Comparison of ENCODE assay signal across 10 mouse cellular contexts in genomic region chr7:142538291-142538690, GRCm38 (mm10). TPM values are rescaled to one million over a fixed set of nuclear protein-coding genes. Genes with fewer than 3 reads are reported as not detected.
A peak's percentile ranks its signal among the peaks of the same experiment; 100 is the strongest.
DNase-seq lines count a peak whose midpoint lies in the region; ATAC-seq and TF ChIP-seq lines count a peak whose summit lies in the region.
"Had no signal": no experiment of that assay in that cellular context is flagged by ENCODE, and none has a peak within 500 bp of the region (broad histone marks: within the 10 kb centered on the region; RNA-seq: fewer than 3 reads in every experiment).

No protein-coding gene starts in this region.

- intact Hi-C loops in heart, postnatal 10 days (cut with DNase I) = loop anchor here (1.0 to 2.0 kb wide), 2 partner anchors 41 to 134 kb away; no protein-coding TSS in a partner anchor

- peak overlapping the region; percentile 28; the same call in 1 of the 2 replicates for H3K9ac ChIP-seq in heart, embryonic 15.5 days
- peak overlapping the region; percentile 24 for H3K9ac ChIP-seq in embryonic facial prominence, embryonic 15.5 days
- 0 out of 2 replicates have a peak overlapping the region, but pooled peaks have one; percentile 7 for H3K9ac ChIP-seq in intestine, postnatal 0 days (ENCODE audit: low read depth, low read length)

- no peaks in the 10 kb centered on the region for H3K9me3 ChIP-seq in heart, embryonic 15.5 days (replicated peaks)
- no peaks in the 10 kb centered on the region for H3K9me3 ChIP-seq in embryonic facial prominence, embryonic 15.5 days (replicated peaks)
- no peaks in the 10 kb centered on the region for H3K9me3 ChIP-seq in intestine, postnatal 0 days (ENCODE audit: control insufficient read depth)

- no peaks in the 10 kb centered on the region for H3K27me3 ChIP-seq in heart, embryonic 15.5 days
- H3K27me3 ChIP-seq in embryonic facial prominence, embryonic 15.5 days = no peaks in the 10 kb centered on the region
- no peaks in the 10 kb centered on the region for H3K27me3 ChIP-seq in intestine, postnatal 0 days (replicated peaks; ENCODE audit: control insufficient read depth, insufficient read depth, low read length)

- 0 out of 2 replicates have a peak overlapping the region, but pooled peaks have one; percentile 5 for H3K4me2 ChIP-seq in heart, embryonic 15.5 days
- H3K4me2 ChIP-seq in embryonic facial prominence, embryonic 15.5 days (replicated peaks) = no peak overlapping the region
- no peak overlapping the region for H3K4me2 ChIP-seq in intestine, postnatal 0 days (replicated peaks; ENCODE audit: low read depth)

- TF ChIP-seq CTCF in intestine, postnatal 0 days (IDR thresholded peaks at IDR 0.05; ENCODE audit: low read depth) = no peak

- WGBS in heart, embryonic 15.5 days = 36% methylated on average over 4 of the region's 4 CpGs
- 16% methylated on average over 4 of the region's 4 CpGs for WGBS in embryonic facial prominence, embryonic 15.5 days
- WGBS in intestine, postnatal 0 days = 53% methylated on average over 4 of the region's 4 CpGs

- no peak overlapping the region for H3K4me3 ChIP-seq in heart, embryonic 15.5 days
- no peak overlapping the region for H3K4me3 ChIP-seq in embryonic facial prominence, embryonic 15.5 days (replicated peaks)
- H3K4me3 ChIP-seq in intestine, postnatal 0 days (ENCODE audit: low read depth, low read length) = no peak overlapping the region
- H3K4me3 ChIP-seq: erythroblast, embryonic 14.5 days had no signal

- H3K4me1 ChIP-seq in heart, embryonic 15.5 days (replicated peaks) = peaks cover 58% of the 10 kb centered on the region
- H3K4me1 ChIP-seq in embryonic facial prominence, embryonic 15.5 days = peaks cover 69% of the 10 kb centered on the region
- H3K4me1 ChIP-seq in intestine, postnatal 0 days (replicated peaks; ENCODE audit: control insufficient read depth, insufficient read depth, low read length) = peaks cover 22% of the 10 kb centered on the region; the same call in 1 of the 2 replicates

- H3K27ac ChIP-seq in heart, embryonic 15.5 days = peak overlapping the region; percentile 75
- H3K27ac ChIP-seq in embryonic facial prominence, embryonic 15.5 days (replicated peaks) = peak overlapping the region; percentile 95
- no peak overlapping the region for H3K27ac ChIP-seq in intestine, postnatal 0 days (ENCODE audit: low read depth, low read length)

- ATAC-seq in heart, embryonic 15.5 days (replicated peaks; ENCODE audit: insufficient number of reproducible peaks, insufficient read depth, low FRiP score, low read depth) = no peak
- ATAC-seq in embryonic facial prominence, embryonic 15.5 days (ENCODE audit: insufficient number of reproducible peaks, low FRiP score, low TSS enrichment, low read depth) = peak; percentile 15; the same call in 1 of the 2 replicates
- no peak for ATAC-seq in intestine, postnatal 0 days

- no peak for DNase-seq in heart, postnatal 10 days
- peak; percentile 71 for DNase-seq in neural tube, embryonic 10.5 days (ENCODE audit: extremely low spot score, low spot score)
- DNase-seq in thymus, postnatal 4 days = no peak
- no peak for DNase-seq in adrenal gland, postnatal 36 days
- no peak for DNase-seq in layer of hippocampus, adult 9-11 months
- DNase-seq: kidney, adult 11 months had no signal

- H3K36me3 ChIP-seq in heart, embryonic 15.5 days = peaks cover 4% of the 10 kb centered on the region; the same call in 1 of the 2 replicates
- H3K36me3 ChIP-seq in embryonic facial prominence, embryonic 15.5 days = peaks cover 17% of the 10 kb centered on the region
- peaks cover 5% of the 10 kb centered on the region; the same call in 1 of the 2 replicates for H3K36me3 ChIP-seq in intestine, postnatal 0 days (ENCODE audit: control insufficient read depth, insufficient read depth)

RNA-seq across cellular contexts. Expression of gene Mrpl23, which starts 5.8 kb away (rescaled TPM):
- 17.0 and 18.7 TPM in 2 replicates for polyA plus RNA-seq in heart, embryonic 15.5 days (2015; fragmentation: Nextera tagmentation; extraction: Ambion mirVana)
- total RNA-seq in heart, postnatal 10 days (2021) = 10 to 100 TPM in 1 of 2 experiments, 1 to 10 TPM in 1; 4.1 to 19.3 TPM
- polyA plus RNA-seq in embryonic facial prominence, embryonic 15.5 days (2015; fragmentation: Nextera tagmentation; extraction: Ambion mirVana) = 28.5 and 32.7 TPM in 2 replicates
- polyA plus RNA-seq in intestine, postnatal 0 days (2015; fragmentation: Nextera tagmentation; extraction: Ambion mirVana) = 26.7 and 33.0 TPM in 2 replicates
- total RNA-seq in adrenal gland, postnatal 36 days (2021) = 1 to 10 TPM; 6.2 to 8.1 TPM

RNA-seq across cellular contexts. Expression of gene Tnnt3, which starts 39.7 kb away (rescaled TPM):
- 4.6 and 4.8 TPM in 2 replicates for polyA plus RNA-seq in heart, embryonic 15.5 days (2015; fragmentation: Nextera tagmentation; extraction: Ambion mirVana)
- 1 to 10 TPM in 1 of 2 experiments, under 1 TPM in 1; 0.67 to 1.8 TPM for total RNA-seq in heart, postnatal 10 days (2021)
- 167 and 228 TPM in 2 replicates for polyA plus RNA-seq in embryonic facial prominence, embryonic 15.5 days (2015; fragmentation: Nextera tagmentation; extraction: Ambion mirVana)
- polyA plus RNA-seq in intestine, postnatal 0 days (2015; fragmentation: Nextera tagmentation; extraction: Ambion mirVana) = 3.0 TPM in 2 replicates
- 1 to 10 TPM in 1 of 2 experiments, under 1 TPM in 1; 0.40 to 1.2 TPM for total RNA-seq in adrenal gland, postnatal 36 days (2021)
- polyA plus RNA-seq: erythroblast, embryonic 14.5 days had no signal

Comparison
In these comparisons a context has a peak if more than half of its experiments do, and no peak if none do; other contexts are left out.
1. RNA of gene Tnnt3, which starts 39.7 kb away (polyA plus RNA-seq): 167 to 228 TPM in embryonic facial prominence, embryonic 15.5 days; 4.6 to 4.8 TPM in heart, embryonic 15.5 days and 3.0 TPM in intestine, postnatal 0 days; every median in the first group is over 10 times any median in the second.
2. Peak in every context shown above with its lines, with median percentiles within 50 percentile points of each other: H3K9ac ChIP-seq.